Mouse (Mus musculus) MEL (cell line): ENCODE measurements around the gene Scrn3. TPM values are rescaled to one million over a fixed set of nuclear protein-coding genes. Genes with fewer than 3 reads are reported as not detected.

Experiments used
- DNase-seq: peaks from one replicate; pipeline ENCODE4 v3.0.0; 2011; ENCODE audit warnings: low read depth, low spot score
- H3K27ac ChIP-seq: 2 replicates; pipeline ENCODE4 v1.5.1; 2012; ENCODE audit warnings: low read depth, mild to moderate bottlenecking, control low read depth, low read length, moderate library complexity; ENCODE audit not compliant: control insufficient read depth
- H3K27me3 ChIP-seq, 2 experiments: fragments of 150-350 bp in 1 of 2; sonication (generic) in 1 of 2; 2 replicates each; pipeline ENCODE4 v1.6.1; 2012; ENCODE audit warnings: low read length in 2 of 2, mild to moderate bottlenecking in 2 of 2, improper control_type of control experiment in 1 of 2, moderate library complexity in 1 of 2; ENCODE audit not compliant: insufficient read depth in 2 of 2, control insufficient read depth in 1 of 2
- H3K36me3 ChIP-seq, 2 experiments: 2 replicates each; pipeline ENCODE4 v1.6.1; 2012 to 2014; ENCODE audit warnings: low read length in 2 of 2, improper control_type of control experiment in 1 of 2, inconsistent platforms in 1 of 2, mild to moderate bottlenecking in 1 of 2; ENCODE audit not compliant: insufficient read depth in 2 of 2, control insufficient read depth in 1 of 2
- H3K4me1 ChIP-seq, 2 experiments: fragments of 150-350 bp in 1 of 2; sonication (generic) in 1 of 2; 2 replicates each; pipeline ENCODE4 v1.6.1; 2012; ENCODE audit warnings: low read length in 2 of 2, improper control_type of control experiment in 1 of 2, mild to moderate bottlenecking in 1 of 2; ENCODE audit not compliant: insufficient read depth in 2 of 2, control insufficient read depth in 1 of 2
- H3K4me3 ChIP-seq, 2 experiments: fragments of 150-350 bp in 1 of 2; sonication (generic) in 1 of 2; 2 replicates each; pipeline ENCODE4 v1.5.1; 2012; ENCODE audit warnings: low read depth in 2 of 2, low read length in 2 of 2, mild to moderate bottlenecking in 2 of 2, moderate library complexity in 2 of 2, control low read depth in 1 of 2, improper control_type of control experiment in 1 of 2; ENCODE audit not compliant: control insufficient read depth in 1 of 2, insufficient read depth in 1 of 2
- H3K79me2 ChIP-seq: 2 replicates; pipeline ENCODE4 v1.6.1; 2012; ENCODE audit warnings: mild to moderate bottlenecking, low read length, moderate library complexity; ENCODE audit not compliant: control insufficient read depth, poor library complexity, insufficient read depth
- H3K9ac ChIP-seq: 2 replicates; pipeline ENCODE4 v1.6.1; 2012; ENCODE audit warnings: low read depth, mild to moderate bottlenecking, control low read depth, low read length, moderate library complexity; ENCODE audit not compliant: control insufficient read depth, poor library complexity, severe bottlenecking
- H3K9me3 ChIP-seq: fragments of 150-350 bp; sonication (generic); replicated peaks from 2 replicates; pipeline ENCODE4 v1.6.1; 2012; ENCODE audit warnings: mild to moderate bottlenecking, low read length, improper control_type of control experiment, moderate library complexity; ENCODE audit not compliant: insufficient read depth
- BHLHE40 ChIP-seq: IDR thresholded peaks from 2 replicates; pipeline ENCODE4 v1.6.1; 2012; ENCODE audit warnings: low read depth, mild to moderate bottlenecking, inconsistent platforms, low read length, improper control_type of control experiment, borderline replicate concordance
- CHD1 ChIP-seq: IDR thresholded peaks from 2 replicates; pipeline ENCODE4 v1.6.1; 2012; ENCODE audit warnings: low read depth, mild to moderate bottlenecking, inconsistent platforms, low read length, improper control_type of control experiment
- CHD2 ChIP-seq: IDR thresholded peaks from 2 replicates; pipeline ENCODE4 v1.6.1; 2011; ENCODE audit warnings: low read length, improper control_type of control experiment
- CTCF ChIP-seq, 3 experiments: IDR thresholded peaks in 2 of 3; conservative IDR thresholded peaks in 1 of 3; 2 replicates each; pipeline ENCODE4 v1.5.1; 2011 to 2012; ENCODE audit warnings: low read length in 3 of 3, low read depth in 2 of 3, mild to moderate bottlenecking in 2 of 3, improper control_type of control experiment in 1 of 3, inconsistent platforms in 1 of 3, mixed read lengths in 1 of 3, moderate library complexity in 1 of 3; ENCODE audit not compliant: control insufficient read depth in 1 of 3, insufficient read depth in 1 of 3, poor library complexity in 1 of 3, severe bottlenecking in 1 of 3
- E2F4 ChIP-seq: IDR thresholded peaks from 2 replicates; pipeline ENCODE4 v1.6.1; 2011; ENCODE audit warnings: low read depth, low read length, improper control_type of control experiment, borderline replicate concordance
- GABPA ChIP-seq: IDR thresholded peaks from 2 replicates; pipeline ENCODE4 v1.6.1; 2012; ENCODE audit warnings: low read depth, mild to moderate bottlenecking, inconsistent platforms, low read length, improper control_type of control experiment, moderate library complexity
- GATA1 ChIP-seq: IDR thresholded peaks from 2 replicates; pipeline ENCODE4 v1.6.1; 2011; ENCODE audit warnings: low read depth, low read length, improper control_type of control experiment
- JUND ChIP-seq: IDR thresholded peaks from 2 replicates; pipeline ENCODE4 v1.6.1; 2011; ENCODE audit warnings: low read depth, mild to moderate bottlenecking, improper control_type of control experiment, low read length
- KAT2A ChIP-seq: conservative IDR thresholded peaks from 2 replicates; pipeline ENCODE4 v1.6.1; 2012; ENCODE audit warnings: low read depth, low read length, improper control_type of control experiment, inconsistent platforms
- MAFK ChIP-seq: IDR thresholded peaks from 2 replicates; pipeline ENCODE4 v1.6.1; 2011; ENCODE audit warnings: low read depth, mild to moderate bottlenecking, low read length, improper control_type of control experiment, borderline replicate concordance
- MAX ChIP-seq: IDR thresholded peaks from 2 replicates; pipeline ENCODE4 v1.6.1; 2011; ENCODE audit warnings: low read length, improper control_type of control experiment
- MAZ ChIP-seq: IDR thresholded peaks from 2 replicates; pipeline ENCODE4 v1.6.1; 2012; ENCODE audit warnings: low read depth, mild to moderate bottlenecking, inconsistent platforms, low read length, improper control_type of control experiment
- MEF2A ChIP-seq: IDR thresholded peaks from 2 replicates; pipeline ENCODE4 v1.6.1; 2014; ENCODE audit warnings: low read depth, mild to moderate bottlenecking, inconsistent platforms, low read length, improper control_type of control experiment; ENCODE audit not compliant: poor library complexity, insufficient replicate concordance, severe bottlenecking; ENCODE audit errors: extremely low read depth
- MXI1 ChIP-seq: IDR thresholded peaks from 2 replicates; pipeline ENCODE4 v1.6.1; 2011; ENCODE audit warnings: mild to moderate bottlenecking, low read depth, low read length, improper control_type of control experiment
- MYB ChIP-seq: IDR thresholded peaks from 2 replicates; pipeline ENCODE4 v1.6.1; 2011; ENCODE audit warnings: mild to moderate bottlenecking, low read depth, low read length, improper control_type of control experiment
- MYC ChIP-seq: IDR thresholded peaks from 2 replicates; pipeline ENCODE4 v1.6.1; 2011; ENCODE audit warnings: low read depth, mild to moderate bottlenecking, low read length, improper control_type of control experiment, moderate library complexity
- POLR2A ChIP-seq, 2 experiments: IDR thresholded peaks; 2 replicates each; pipeline ENCODE4 v1.6.1; 2011 to 2012; ENCODE audit warnings: low read length in 2 of 2, mild to moderate bottlenecking in 2 of 2, control low read depth in 1 of 2, improper control_type of control experiment in 1 of 2, low read depth in 1 of 2, moderate library complexity in 1 of 2; ENCODE audit not compliant: control insufficient read depth in 1 of 2, insufficient read depth in 1 of 2, poor library complexity in 1 of 2
- POLR2AphosphoS2 ChIP-seq: IDR thresholded peaks from 2 replicates; pipeline ENCODE4 v1.6.1; 2011; ENCODE audit warnings: low read length, improper control_type of control experiment
- RAD21 ChIP-seq: IDR thresholded peaks from 2 replicates; pipeline ENCODE4 v1.6.1; 2011; ENCODE audit warnings: mild to moderate bottlenecking, low read depth, low read length, improper control_type of control experiment
- SIN3A ChIP-seq: IDR thresholded peaks from 2 replicates; pipeline ENCODE4 v1.6.1; 2012; ENCODE audit warnings: low read length, improper control_type of control experiment, inconsistent platforms
- UBTF ChIP-seq: IDR thresholded peaks from 2 replicates; pipeline ENCODE4 v1.6.1; 2012; ENCODE audit warnings: low read depth, mild to moderate bottlenecking, inconsistent platforms, low read length, improper control_type of control experiment, moderate library complexity, borderline replicate concordance; ENCODE audit not compliant: insufficient read depth
- USF1 ChIP-seq: IDR thresholded peaks from 2 replicates; pipeline ENCODE4 v1.6.1; 2014; ENCODE audit warnings: low read depth, mild to moderate bottlenecking, inconsistent platforms, low read length, improper control_type of control experiment, moderate library complexity
- USF2 ChIP-seq, 2 experiments: IDR thresholded peaks; 2 replicates each; pipeline ENCODE4 v1.6.1; 2011 to 2012; ENCODE audit warnings: improper control_type of control experiment in 2 of 2, low read length in 2 of 2, borderline replicate concordance in 1 of 2, inconsistent platforms in 1 of 2, low read depth in 1 of 2, mild to moderate bottlenecking in 1 of 2; ENCODE audit not compliant: insufficient read depth in 1 of 2
- ZC3H11A ChIP-seq: IDR thresholded peaks from 2 replicates; pipeline ENCODE4 v1.6.1; 2012; ENCODE audit warnings: low read depth, mild to moderate bottlenecking, inconsistent platforms, low read length, improper control_type of control experiment
- ZKSCAN1 ChIP-seq: IDR thresholded peaks from 2 replicates; pipeline ENCODE4 v1.6.1; 2012; ENCODE audit warnings: low read depth, mild to moderate bottlenecking, inconsistent platforms, low read length, improper control_type of control experiment, moderate library complexity
- ZNF384 ChIP-seq: IDR thresholded peaks from 2 replicates; pipeline ENCODE4 v1.6.1; 2012; ENCODE audit warnings: low read depth, mild to moderate bottlenecking, inconsistent platforms, low read length, improper control_type of control experiment
- polyA plus RNA-seq, 2 experiments: library from polyadenylated mRNA; stranded (reverse) in 1 of 2; unstranded in 1 of 2; fragments of >175 nt in 1 of 2; fragments of >200 nt in 1 of 2; gene quantifications; 2 replicates each; pipeline versions ENCODE4 v1.2.1 to v1.2.4; 2012; ENCODE audit warnings: low replicate concordance in 2 of 2, low read depth in 1 of 2; ENCODE audit not compliant: insufficient read length in 2 of 2, insufficient read depth in 1 of 2, missing spikeins in 1 of 2
- total RNA-seq: library from RNA; depleted of rRNA; stranded (reverse); fragments of 300-350 nt; gene quantifications from 2 replicates; pipeline ENCODE4 v1.2.3, GENCODE M21; 2012

Scrn3 gene
- total and polyA plus RNA-seq, 3 experiments: 3.2 to 7.7 TPM; not detected in 1

DNA sequence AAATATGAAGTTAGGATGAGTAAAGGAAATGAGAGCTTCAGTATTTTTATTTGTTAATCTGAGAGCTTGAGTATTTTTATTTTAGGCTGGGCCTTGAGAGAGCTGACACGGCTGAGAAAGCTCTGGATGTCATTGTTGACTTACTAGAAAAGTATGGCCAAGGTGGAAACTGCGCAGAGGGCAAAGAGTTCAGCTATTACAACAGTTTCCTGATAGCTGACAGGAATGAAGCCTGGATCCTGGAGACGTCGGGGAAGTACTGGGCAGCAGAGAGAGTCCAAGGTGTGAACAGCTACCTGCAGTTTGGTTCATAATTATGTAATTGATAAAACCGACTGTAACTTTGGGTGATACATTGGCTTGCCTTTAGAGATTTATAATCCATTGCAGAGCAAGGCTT, 6.8 kb downstream of the Scrn3 start:
- H3K27ac ChIP-seq: no peak overlapping the region
- H3K27me3 ChIP-seq: no peaks in the 10 kb centered on the region
- H3K79me2 ChIP-seq: no peaks in the 10 kb centered on the region
- no peaks in the 10 kb centered on the region; a peak in 1 of 4 replicates for H3K4me1 ChIP-seq
- H3K9ac ChIP-seq: no peak overlapping the region
- no peak for DNase-seq
- no peak overlapping the region for H3K4me3 ChIP-seq
- TF ChIP-seq ZNF384 (no peak), SIN3A (no peak), ZC3H11A (no peak), CHD1 (no peak), UBTF (no peak), USF2 (IDR thresholded peaks at IDR 0.05; ENCODE audit: borderline replicate concordance in 1 of 2, insufficient read depth in 1 of 2, low read depth in 1 of 2, low read length in 2 of 2) (no peak), JUND (no peak), MAZ (no peak), POLR2AphosphoS2 (no peak), USF1 (no peak), MEF2A (no peak), ZKSCAN1 (no peak)
- H3K36me3 ChIP-seq: peaks cover 0 to 3% of the 10 kb centered on the region in 2 experiments; a peak in 2 of 4 replicates
- no peaks in the 10 kb centered on the region for H3K9me3 ChIP-seq

DNA sequence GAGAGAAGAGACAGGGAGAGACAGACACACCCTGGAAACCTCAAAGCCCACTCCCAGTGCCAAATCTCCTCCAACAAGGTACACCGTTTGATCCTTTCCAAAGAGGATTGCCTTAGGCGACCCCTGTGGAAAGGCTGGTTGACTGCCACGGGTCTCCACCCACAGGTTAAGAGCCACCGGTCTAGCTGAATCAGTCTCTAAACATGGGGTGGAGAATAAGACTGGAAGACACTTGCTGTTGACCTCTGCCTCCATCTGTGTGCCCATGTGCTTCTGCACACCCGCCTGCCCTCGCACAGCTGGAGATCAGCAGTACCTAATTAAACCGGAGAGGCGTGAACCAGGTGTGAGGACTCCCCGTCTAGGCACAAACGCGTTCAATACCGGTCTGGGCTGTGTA, 10.6 kb downstream of the Scrn3 start:
- no peaks in the 10 kb centered on the region for H3K27me3 ChIP-seq
- H3K4me1 ChIP-seq: no peaks in the 10 kb centered on the region
- H3K36me3 ChIP-seq: no peaks in the 10 kb centered on the region
- TF ChIP-seq MYC: no peak
- no peak for TF ChIP-seq E2F4
- no peak for TF ChIP-seq RAD21
- TF ChIP-seq BHLHE40: no peak
- TF ChIP-seq JUND: no peak
- TF ChIP-seq GATA1: no peak
- no peak for TF ChIP-seq MXI1
- TF ChIP-seq KAT2A: no peak
- TF ChIP-seq GABPA: no peak
- no peak for TF ChIP-seq POLR2A (IDR thresholded peaks at IDR 0.05; ENCODE audit: control insufficient read depth in 1 of 2, insufficient read depth in 1 of 2, low read depth in 1 of 2, low read length in 2 of 2, poor library complexity in 1 of 2)
- TF ChIP-seq CHD2: no peak
- TF ChIP-seq MEF2A: no peak
- no peak for TF ChIP-seq SIN3A
- TF ChIP-seq MAFK: no peak
- no peak for TF ChIP-seq MAX
- TF ChIP-seq MYB: no peak
- no peak for TF ChIP-seq UBTF
- no peak for TF ChIP-seq CHD1
- TF ChIP-seq POLR2AphosphoS2: no peak
- no peak for TF ChIP-seq CTCF (IDR thresholded peaks at IDR 0.05 in 2 of 3, conservative IDR thresholded peaks at IDR 0.05 in 1 of 3; ENCODE audit: control insufficient read depth in 1 of 3, insufficient read depth in 1 of 3, low read depth in 2 of 3, low read length in 3 of 3, poor library complexity in 1 of 3, severe bottlenecking in 1 of 3)
- H3K27ac ChIP-seq: no peak overlapping the region
- no peak for DNase-seq
- H3K9me3 ChIP-seq: no peaks in the 10 kb centered on the region
- no peak overlapping the region for H3K4me3 ChIP-seq
- no peaks in the 10 kb centered on the region for H3K79me2 ChIP-seq
- H3K9ac ChIP-seq: no peak overlapping the region
